Mouse (Mus musculus) liver, postnatal 0 days (tissue): ENCODE data around the gene Dhrs11.

Source experiments
- CTCF ChIP-seq: sonication (generic); IDR thresholded peaks from 2 replicates; pipeline ENCODE4 v1.5.1; 2016; ENCODE audit warnings: antibody characterized with exemption, low read depth
- EP300 ChIP-seq: IDR thresholded peaks from 2 replicates; pipeline ENCODE4 v1.6.1; 2016; ENCODE audit warnings: antibody characterized with exemption, low read depth, mild to moderate bottlenecking

DNA sequence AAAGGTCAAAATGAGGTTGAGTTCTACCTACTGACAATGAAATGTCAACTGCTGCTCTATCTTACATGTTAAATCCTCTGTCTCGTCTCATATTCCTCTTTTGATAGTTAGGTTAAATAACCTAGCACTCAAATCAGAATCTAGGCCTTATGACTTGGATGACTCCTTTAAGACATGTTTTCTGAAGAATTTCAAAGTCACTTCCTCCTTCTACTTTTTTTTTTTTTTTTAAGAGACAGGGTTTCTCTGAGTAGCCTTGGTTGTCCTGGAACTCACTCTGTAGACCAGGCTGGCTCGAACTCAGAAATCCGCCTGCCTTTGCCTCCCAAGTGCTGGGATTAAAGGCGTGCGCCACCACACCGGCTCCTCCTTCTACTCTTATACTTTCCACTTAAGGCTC lies 26.5 kb upstream of the Dhrs11 start:
- TF ChIP-seq CTCF (no peak), EP300 (no peak)
